Mouse (Mus musculus) subcutaneous adipose tissue, adult 2 months (tissue): ENCODE results near the gene B4galnt4. TPM values are rescaled to one million over a fixed set of nuclear protein-coding genes. Genes with fewer than 3 reads are reported as not detected.

Source experiments
- polyA plus RNA-seq: library from polyadenylated mRNA; depleted of rRNA; stranded (reverse); fragments of >200 nt; gene quantifications from 2 replicates; pipeline ENCODE4 v1.2.3, GENCODE M21; 2012; ENCODE audit warnings: low replicate concordance; rRNA removed

The B4galnt4 gene
- polyA plus RNA-seq = 0.26 and 5.6 TPM in 2 replicates

GRCm38 (mm10) chr7:141060426-141061242, at the start of gene B4galnt4:
TSS of gene B4galnt4 (plus strand) at chr7:141061104.

GRCm38 (mm10) chr7:141017824-141018223, 43.1 kb upstream of the B4galnt4 start, which contains the start of gene Ifitm6:
TSS of gene Ifitm6 (minus strand) at chr7:141017924.

DNA sequence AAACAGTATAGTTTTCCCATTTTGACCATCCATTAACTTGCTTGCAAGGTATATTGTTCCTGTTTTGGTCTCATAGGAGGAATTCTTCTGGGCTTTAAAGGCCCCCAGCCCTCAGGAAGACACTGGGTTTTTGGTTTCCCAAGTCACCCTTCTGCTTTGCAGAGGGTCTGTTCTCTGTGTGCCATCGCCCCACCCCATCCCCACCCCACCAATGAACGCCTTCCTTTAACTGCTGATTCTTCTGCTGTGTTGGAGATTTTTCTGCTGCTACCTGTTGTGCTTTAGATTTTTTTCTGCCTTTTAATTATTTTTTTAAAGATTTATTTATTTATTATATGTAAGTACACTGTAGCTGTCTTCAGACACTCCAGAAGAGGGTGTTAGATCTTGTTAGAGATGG, 32.1 kb upstream of the B4galnt4 start, which contains the start of gene Gm17387:
Gene Gm17387 (plus strand): TSS at position 301 of the 400 bp plus-strand sequence.

DNA sequence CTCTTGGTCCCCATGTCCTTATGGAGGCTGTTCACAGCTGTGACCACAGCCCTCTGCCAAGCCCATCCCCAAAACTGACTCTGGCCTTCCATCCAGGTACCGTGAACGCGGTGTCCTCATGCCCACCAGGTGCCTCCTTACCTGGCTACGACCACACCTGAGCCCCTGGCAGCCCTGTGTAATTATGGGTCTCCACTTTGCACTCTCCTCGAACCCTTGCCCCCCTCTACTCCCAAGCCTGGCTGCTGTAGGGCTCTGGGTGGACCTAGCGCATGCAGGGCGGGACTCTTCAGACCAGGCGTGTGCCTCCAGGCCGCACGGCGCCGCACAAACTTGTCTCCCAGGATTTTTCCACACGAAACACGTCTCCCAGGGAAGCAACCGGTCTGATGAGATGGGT, 16.9 kb downstream of the B4galnt4 start, which contains the start of gene Pkp3:
Gene Pkp3 (plus strand): TSS at position 378 of the 400 bp plus-strand sequence.

DNA sequence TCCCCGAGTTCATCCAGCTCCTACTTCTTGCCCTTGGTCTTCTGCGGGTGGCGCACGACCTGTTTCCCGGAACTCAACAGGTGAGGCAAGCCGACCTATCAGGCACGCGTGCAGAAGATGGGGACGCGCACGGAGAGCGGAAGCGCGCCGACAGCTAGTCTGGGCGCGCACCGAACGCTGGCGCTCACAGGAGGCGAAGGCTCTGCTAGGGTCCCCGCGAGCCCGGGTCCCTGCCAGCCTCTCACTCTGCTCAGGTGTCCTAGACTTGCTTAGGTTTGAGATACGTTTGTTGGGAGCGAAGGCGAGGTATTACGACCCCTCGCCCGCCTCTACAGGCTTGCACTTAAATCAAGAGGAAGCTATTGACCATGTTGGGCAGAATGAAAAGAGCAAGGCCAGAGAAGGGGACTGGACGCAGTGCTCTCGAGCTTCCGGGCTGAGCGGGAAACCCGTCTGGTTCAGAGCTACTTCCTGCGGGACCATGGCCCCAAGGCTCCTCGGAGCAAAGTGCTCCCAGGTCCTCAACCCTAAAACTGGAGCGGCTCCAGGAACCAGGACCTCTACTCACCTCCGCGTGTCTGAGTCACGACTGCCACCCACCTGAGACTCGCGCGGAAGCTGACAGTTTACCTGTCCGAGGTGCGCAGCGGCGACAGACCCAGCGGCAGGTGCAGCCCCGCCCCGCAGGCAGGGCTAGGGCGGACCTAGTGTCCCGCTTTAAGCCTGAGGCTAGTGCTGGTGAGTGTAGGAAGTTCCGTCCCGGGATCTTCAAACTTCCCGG, 39.2 kb downstream of the B4galnt4 start, which contains the start of gene Sigirr:
Gene Sigirr (minus strand): TSS at position 662 of the 781 bp plus-strand sequence.

GRCm38 (mm10) chr7:141117636-141118035, 56.7 kb downstream of the B4galnt4 start, which contains the start of gene Ano9:
TSS of gene Ano9 (minus strand) at chr7:141117806.

Other genes with a start within 250 kb of the B4galnt4 start
- gene Zfp941, start 238.9 kb upstream of the B4galnt4 start, polyA plus RNA-seq = 0.15 TPM in 1 of 2 replicates, not detected in the other
- 14.2 TPM in 1 of 2 replicates, not detected in the other for gene Urah, start 226.1 kb upstream of the B4galnt4 start, polyA plus RNA-seq
- not detected in 2 replicates for gene Scgb1c1, start 215.6 kb upstream of the B4galnt4 start, polyA plus RNA-seq
- gene Odf3, start 213.3 kb upstream of the B4galnt4 start, polyA plus RNA-seq = 0.11 TPM in 1 of 2 replicates, not detected in the other
- gene Gm45785, start 204.8 kb upstream of the B4galnt4 start, polyA plus RNA-seq = not detected in 2 replicates
- 114 and 143 TPM in 2 replicates for gene Ric8a, start 204.1 kb upstream of the B4galnt4 start, polyA plus RNA-seq
- gene Bet1l, start 203.5 kb upstream of the B4galnt4 start, polyA plus RNA-seq = 37.8 and 39.1 TPM in 2 replicates
- 76.9 and 91.8 TPM in 2 replicates for gene Psmd13, start 179.1 kb upstream of the B4galnt4 start, polyA plus RNA-seq
- 30.7 and 38.8 TPM in 2 replicates for gene Sirt3, start 178.8 kb upstream of the B4galnt4 start, polyA plus RNA-seq
- 147 and 450 TPM in 2 replicates for gene Cox8b, start 160.7 kb upstream of the B4galnt4 start, polyA plus RNA-seq
- gene Nlrp6, start 140.2 kb upstream of the B4galnt4 start, polyA plus RNA-seq = 0.87 TPM in 1 of 2 replicates, not detected in the other
- gene Pgghg, start 119.7 kb upstream of the B4galnt4 start, polyA plus RNA-seq = 55.4 and 73.1 TPM in 2 replicates
- gene Ifitm5, start 110.8 kb upstream of the B4galnt4 start, polyA plus RNA-seq = 2.9 and 7.4 TPM in 2 replicates
- 0.78 TPM in 1 of 2 replicates, not detected in the other for gene Gm45717, start 105.2 kb upstream of the B4galnt4 start, polyA plus RNA-seq
- 1,434 and 1,895 TPM in 2 replicates for gene Ifitm2, start 105.1 kb upstream of the B4galnt4 start, polyA plus RNA-seq
- 36.0 and 1,392 TPM in 2 replicates for gene Ifitm1, start 93.9 kb upstream of the B4galnt4 start, polyA plus RNA-seq
- 721 and 1,416 TPM in 2 replicates for gene Ifitm3, start 50.3 kb upstream of the B4galnt4 start, polyA plus RNA-seq
- gene Ifitm6, start 43.2 kb upstream of the B4galnt4 start, polyA plus RNA-seq = 17.2 and 25.7 TPM in 2 replicates
- not detected in 2 replicates for gene Gm17387, start 32.0 kb upstream of the B4galnt4 start, polyA plus RNA-seq
- gene Pkp3, start 17.1 kb downstream of the B4galnt4 start, polyA plus RNA-seq = 1.7 and 14.7 TPM in 2 replicates
- 21.2 and 25.3 TPM in 2 replicates for gene Sigirr, start 39.5 kb downstream of the B4galnt4 start, polyA plus RNA-seq
- 0.20 and 11.9 TPM in 2 replicates for gene Ano9, start 56.7 kb downstream of the B4galnt4 start, polyA plus RNA-seq
- gene Ptdss2, start 61.3 kb downstream of the B4galnt4 start, polyA plus RNA-seq = 44.6 and 49.3 TPM in 2 replicates
- gene Rnh1, start 111.8 kb downstream of the B4galnt4 start, polyA plus RNA-seq = 139 and 202 TPM in 2 replicates
- 82.4 and 82.9 TPM in 2 replicates for gene Hras, start 132.9 kb downstream of the B4galnt4 start, polyA plus RNA-seq
- gene Lrrc56, start 133.1 kb downstream of the B4galnt4 start, polyA plus RNA-seq = 6.6 and 7.6 TPM in 2 replicates
- gene Lmntd2, start 153.0 kb downstream of the B4galnt4 start, polyA plus RNA-seq = 0.26 and 3.7 TPM in 2 replicates
- gene Rassf7, start 154.8 kb downstream of the B4galnt4 start, polyA plus RNA-seq = 8.8 and 33.1 TPM in 2 replicates
- 16.5 and 28.7 TPM in 2 replicates for gene Phrf1, start 167.7 kb downstream of the B4galnt4 start, polyA plus RNA-seq
- gene Irf7, start 205.4 kb downstream of the B4galnt4 start, polyA plus RNA-seq = 72.7 and 97.5 TPM in 2 replicates
- gene Cdhr5, start 215.7 kb downstream of the B4galnt4 start, polyA plus RNA-seq = 0.13 and 0.35 TPM in 2 replicates
- 1.4 and 1.8 TPM in 2 replicates for gene Sct, start 218.0 kb downstream of the B4galnt4 start, polyA plus RNA-seq
- 0.09 TPM in 1 of 2 replicates, not detected in the other for gene Drd4, start 230.9 kb downstream of the B4galnt4 start, polyA plus RNA-seq